Mouse (Mus musculus): ENCODE measurements around the gene Ccdc15. TPM values are rescaled to one million over a fixed set of nuclear protein-coding genes. Genes with fewer than 3 reads are reported as not detected.
A peak's percentile ranks its signal among the peaks of the same experiment; 100 is the strongest.

Gene Ccdc15
- 6.8 and 10.2 TPM in 2 replicates for polyA plus RNA-seq (2014; fragmentation: Nextera tagmentation; extraction: Ambion mirVana)

DNA sequence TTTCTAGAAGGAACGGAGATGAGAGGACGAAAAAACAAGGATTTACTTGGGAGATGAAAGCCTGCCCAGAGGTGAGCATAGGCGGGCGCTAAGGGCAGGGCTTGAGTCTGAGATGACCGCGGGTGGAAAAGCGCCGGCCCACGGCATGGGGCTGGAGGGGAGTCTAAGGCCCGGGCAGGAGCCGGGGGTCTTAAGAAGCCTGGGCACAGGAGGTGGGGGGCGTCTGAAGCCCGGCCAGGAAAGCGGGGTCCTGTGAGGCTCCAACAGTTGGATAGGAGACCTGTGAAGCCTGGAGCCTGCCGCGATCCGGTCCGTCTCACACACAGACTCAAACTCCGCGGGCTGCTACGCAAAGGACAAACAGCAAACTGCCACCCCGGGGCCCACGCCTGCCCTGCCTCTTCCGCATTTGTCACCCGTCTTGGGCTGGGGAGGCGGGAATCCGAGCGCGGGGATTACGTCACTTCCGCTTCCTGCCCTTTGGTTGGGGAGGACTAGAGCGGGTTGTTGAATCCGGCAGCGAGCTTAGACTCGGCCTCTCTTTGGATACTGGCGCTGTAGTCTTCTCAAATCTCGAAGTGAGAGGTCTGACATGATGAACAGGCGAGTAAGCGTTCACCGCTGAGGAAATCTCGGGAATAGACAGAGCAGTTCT lies at the start of gene Ccdc15:
TSS of gene Ccdc15 (minus strand) at position 445 of the 655 bp plus-strand sequence.
- under 1% methylated on average over 40 of the region's 41 CpGs for WGBS
- peak within 1 kb of the TSS; percentile 85 for H3K27ac ChIP-seq (ENCODE audit: low read depth, low read length)

DNA sequence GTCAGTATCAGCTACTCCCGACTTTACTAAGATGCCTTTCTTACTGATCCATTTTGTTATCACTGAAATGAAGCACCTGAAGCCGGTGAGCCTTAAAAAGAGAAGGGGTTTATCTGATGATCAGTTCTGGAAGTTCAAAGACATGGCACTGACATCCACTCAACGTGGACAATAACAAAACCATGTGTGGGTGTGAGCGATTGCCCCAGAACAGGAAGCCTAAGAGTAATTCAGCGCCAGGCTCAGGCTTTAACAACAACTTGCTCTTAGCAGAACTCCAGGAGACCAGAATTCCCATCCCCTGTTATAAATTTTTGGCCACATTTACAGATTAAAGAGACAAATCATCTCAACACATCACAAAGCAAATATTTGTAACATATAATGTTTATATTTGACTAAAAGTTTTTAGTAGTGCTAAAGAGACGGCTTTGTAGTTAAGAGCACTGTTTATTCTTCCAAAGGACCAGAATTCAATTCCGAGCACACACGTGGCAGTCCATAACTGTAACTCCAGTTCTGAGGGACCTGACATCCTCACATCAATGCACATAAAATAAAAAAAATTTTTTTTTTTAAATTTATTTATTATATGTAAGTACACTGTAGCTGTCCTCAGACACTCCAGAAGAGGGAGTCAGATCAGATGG lies 45.4 kb upstream of the Ccdc15 start:
- ATAC-seq (ENCODE audit: low FRiP score) (no peak), DNase-seq (ENCODE audit: low spot score) (no peak)
- Histone ChIP-seq H3K4me3 (ENCODE audit: low read depth, low read length) (no peak overlapping the region), H3K36me3 (ENCODE audit: control insufficient read depth, insufficient read depth, low read length) (no peaks in the 10 kb centered on the region), H3K4me2 (replicated peaks; ENCODE audit: low read depth, low read length) (no peak overlapping the region), H3K27ac (ENCODE audit: low read depth, low read length) (no peak overlapping the region), H3K27me3 (ENCODE audit: control insufficient read depth, insufficient read depth, low read length) (no peaks in the 10 kb centered on the region), H3K9me3 (ENCODE audit: control insufficient read depth, low read length) (no peaks in the 10 kb centered on the region), H3K4me1 (replicated peaks; ENCODE audit: control insufficient read depth, insufficient read depth, low read length) (no peaks in the 10 kb centered on the region), H3K9ac (ENCODE audit: low read depth, low read length) (no peak overlapping the region)
- WGBS = 84% methylated on average over 8 of the region's 8 CpGs

More for the DNA sequence above, at the start of gene Ccdc15:
- Histone ChIP-seq H3K4me1 (replicated peaks; ENCODE audit: control insufficient read depth, insufficient read depth, low read length) (0 out of 2 replicates have a peak, but pooled peaks cover 2% of the 10 kb centered on the region), H3K4me2 (replicated peaks; ENCODE audit: low read depth, low read length) (peak within 1 kb of the TSS; percentile 83), H3K9ac (ENCODE audit: low read depth, low read length) (peak within 1 kb of the TSS; percentile 84), H3K27me3 (ENCODE audit: control insufficient read depth, insufficient read depth, low read length) (no peaks in the 10 kb centered on the region), H3K9me3 (ENCODE audit: control insufficient read depth, low read length) (no peaks in the 10 kb centered on the region), H3K36me3 (ENCODE audit: control insufficient read depth, insufficient read depth, low read length) (no peaks in the 10 kb centered on the region), H3K4me3 (ENCODE audit: low read depth, low read length) (peak within 1 kb of the TSS; percentile 80)
- ATAC-seq (ENCODE audit: low FRiP score) = peak; percentile 99
- DNase-seq (ENCODE audit: low spot score) = peak; percentile 98

DNA sequence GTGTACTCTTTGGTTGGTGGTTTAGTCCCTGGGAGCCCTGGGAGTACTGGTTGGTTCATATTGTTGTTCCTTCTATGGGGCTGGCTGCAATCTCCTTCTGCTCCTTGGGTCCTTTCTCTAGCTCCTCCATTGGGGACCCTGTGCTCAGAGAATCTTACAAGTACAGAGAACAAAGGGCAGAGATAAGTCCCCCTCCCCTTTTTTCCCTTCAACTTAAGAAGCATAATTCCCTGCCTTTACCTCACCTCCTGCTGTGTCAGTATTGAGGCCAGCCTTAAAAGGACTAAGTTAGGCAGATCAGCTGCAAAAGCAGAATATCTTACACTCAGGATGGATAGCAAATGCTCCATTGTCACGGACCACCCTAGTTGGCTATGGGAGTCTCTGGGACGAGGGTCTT lies 43.8 kb upstream of the Ccdc15 start:
- Histone ChIP-seq H3K9ac (ENCODE audit: low read depth, low read length) (no peak overlapping the region), H3K4me3 (ENCODE audit: low read depth, low read length) (no peak overlapping the region), H3K27ac (ENCODE audit: low read depth, low read length) (no peak overlapping the region), H3K4me2 (replicated peaks; ENCODE audit: low read depth, low read length) (no peak overlapping the region), H3K9me3 (ENCODE audit: control insufficient read depth, low read length) (no peaks in the 10 kb centered on the region), H3K36me3 (ENCODE audit: control insufficient read depth, insufficient read depth, low read length) (no peaks in the 10 kb centered on the region), H3K4me1 (replicated peaks; ENCODE audit: control insufficient read depth, insufficient read depth, low read length) (no peaks in the 10 kb centered on the region), H3K27me3 (ENCODE audit: control insufficient read depth, insufficient read depth, low read length) (no peaks in the 10 kb centered on the region)
- DNase-seq (ENCODE audit: low spot score) (no peak), ATAC-seq (ENCODE audit: low FRiP score) (no peak)
- WGBS = 67% methylated on average over 2 of the region's 2 CpGs

DNA sequence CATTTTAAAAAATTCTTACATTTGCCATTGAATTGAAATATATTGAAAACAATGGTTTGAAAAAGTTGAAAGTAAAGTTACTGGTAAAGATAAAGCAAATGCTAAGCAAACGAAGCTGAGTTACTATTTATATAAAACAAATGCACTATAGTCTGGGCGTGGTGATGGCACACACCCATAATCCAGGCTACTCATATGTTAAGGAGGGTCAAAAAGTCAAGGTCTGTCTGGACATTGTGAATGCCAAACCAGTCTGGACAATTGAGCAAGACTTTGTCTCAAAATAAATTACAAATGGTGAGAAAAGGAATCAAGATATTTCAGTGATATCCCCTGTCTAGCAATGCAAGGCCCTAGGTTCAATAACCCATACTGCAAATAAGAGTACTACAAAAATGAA lies 42.7 kb upstream of the Ccdc15 start:
- no peak overlapping the region for H3K9ac ChIP-seq (ENCODE audit: low read depth, low read length)
- 70% methylated on average over 2 of the region's 2 CpGs for WGBS
- DNase-seq (ENCODE audit: low spot score) = no peak
- H3K4me3 ChIP-seq (ENCODE audit: low read depth, low read length) = no peak overlapping the region
- ATAC-seq (ENCODE audit: low FRiP score) = no peak
- H3K4me1 ChIP-seq (replicated peaks; ENCODE audit: control insufficient read depth, insufficient read depth, low read length) = no peaks in the 10 kb centered on the region
- H3K9me3 ChIP-seq (ENCODE audit: control insufficient read depth, low read length) = no peaks in the 10 kb centered on the region
- H3K27ac ChIP-seq (ENCODE audit: low read depth, low read length) = no peak overlapping the region
- H3K27me3 ChIP-seq (ENCODE audit: control insufficient read depth, insufficient read depth, low read length) = no peaks in the 10 kb centered on the region; the same call in 1 of the 2 replicates
- H3K4me2 ChIP-seq (replicated peaks; ENCODE audit: low read depth, low read length) = no peak overlapping the region
- no peaks in the 10 kb centered on the region for H3K36me3 ChIP-seq (ENCODE audit: control insufficient read depth, insufficient read depth, low read length)

DNA sequence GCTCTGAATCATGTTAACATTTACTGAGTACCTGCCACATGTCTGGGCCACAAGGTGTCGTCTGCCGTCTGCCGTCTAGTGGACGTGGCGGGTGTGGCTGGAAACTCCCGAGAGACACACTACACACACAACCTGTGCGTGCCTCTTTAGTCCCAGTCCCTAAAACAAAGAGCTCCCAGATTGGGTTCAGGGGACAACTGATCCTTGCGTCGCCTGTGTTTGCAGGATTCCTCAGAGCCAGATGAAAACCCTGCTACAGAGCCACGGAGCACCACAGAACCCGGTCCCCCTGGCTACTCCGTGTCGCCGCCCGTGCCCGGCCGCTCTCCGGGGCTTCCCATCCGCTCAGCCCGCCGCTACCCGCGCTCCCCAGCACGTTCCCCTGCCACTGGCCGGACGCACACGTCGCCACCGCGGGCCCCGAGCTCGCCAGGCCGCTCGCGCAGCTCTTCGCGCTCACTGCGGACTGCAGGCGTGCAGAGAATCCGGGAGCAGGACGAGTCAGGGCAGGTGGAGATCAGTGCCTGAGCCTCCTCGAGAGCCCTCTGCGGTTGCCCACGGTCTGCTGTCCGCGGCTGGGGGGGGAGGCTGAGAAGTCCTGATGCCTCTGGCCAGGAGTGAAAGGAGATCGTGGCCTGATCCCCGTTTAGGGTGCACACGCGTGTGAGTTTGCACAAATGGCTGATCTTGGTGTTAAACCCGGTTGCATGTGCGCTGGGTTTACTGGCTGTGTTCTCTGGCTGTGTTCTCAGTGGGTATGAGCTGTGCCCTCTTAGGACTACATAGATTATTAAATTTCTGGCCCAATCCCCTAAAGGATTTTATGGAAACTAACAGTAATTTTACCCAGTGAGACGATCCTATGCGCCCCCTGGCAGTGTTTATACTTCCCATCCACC lies 36.3 kb upstream of the Ccdc15 start:
- DNase-seq (ENCODE audit: low spot score) (peak; percentile 70), ATAC-seq (ENCODE audit: low FRiP score) (peak; percentile 85)
- Histone ChIP-seq H3K9me3 (ENCODE audit: control insufficient read depth, low read length) (no peaks in the 10 kb centered on the region), H3K4me2 (replicated peaks; ENCODE audit: low read depth, low read length) (peak overlapping the region; percentile 74), H3K27me3 (ENCODE audit: control insufficient read depth, insufficient read depth, low read length) (peaks cover 2% of the 10 kb centered on the region; the same call in 1 of the 2 replicates), H3K4me3 (ENCODE audit: low read depth, low read length) (peak overlapping the region; percentile 38), H3K9ac (ENCODE audit: low read depth, low read length) (peak overlapping the region; percentile 78), H3K36me3 (ENCODE audit: control insufficient read depth, insufficient read depth, low read length) (no peaks in the 10 kb centered on the region), H3K4me1 (replicated peaks; ENCODE audit: control insufficient read depth, insufficient read depth, low read length) (no peaks in the 10 kb centered on the region), H3K27ac (ENCODE audit: low read depth, low read length) (no peak overlapping the region)
- 10% methylated on average over 52 of the region's 54 CpGs for WGBS

DNA sequence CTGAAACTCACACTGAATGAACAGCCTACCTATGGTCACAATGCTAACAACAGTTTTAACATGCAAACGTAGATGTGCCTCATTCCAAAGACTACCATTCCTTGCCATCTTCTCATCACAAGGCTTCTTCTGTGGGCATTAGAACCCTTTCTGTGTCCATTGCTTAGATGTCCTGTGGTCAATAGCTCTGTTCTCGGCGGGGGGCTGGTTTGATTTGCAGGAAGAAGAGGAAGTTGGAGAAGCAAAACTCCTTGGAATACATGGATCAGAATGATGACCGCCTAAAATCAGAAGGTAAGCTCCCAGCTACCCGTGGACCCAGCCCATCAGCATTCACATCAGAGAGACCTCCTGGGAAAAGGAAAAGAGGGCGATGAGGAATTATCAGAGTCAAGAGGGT lies 34.9 kb upstream of the Ccdc15 start:
- H3K9me3 ChIP-seq (ENCODE audit: control insufficient read depth, low read length) = no peaks in the 10 kb centered on the region
- DNase-seq (ENCODE audit: low spot score) = no peak
- H3K4me1 ChIP-seq (replicated peaks; ENCODE audit: control insufficient read depth, insufficient read depth, low read length) = no peaks in the 10 kb centered on the region
- no peak for ATAC-seq (ENCODE audit: low FRiP score)
- H3K4me3 ChIP-seq (ENCODE audit: low read depth, low read length) = no peak overlapping the region
- no peak overlapping the region for H3K9ac ChIP-seq (ENCODE audit: low read depth, low read length)
- no peak overlapping the region for H3K4me2 ChIP-seq (replicated peaks; ENCODE audit: low read depth, low read length)
- H3K27ac ChIP-seq (ENCODE audit: low read depth, low read length) = no peak overlapping the region
- 92% methylated on average over 6 of the region's 6 CpGs for WGBS
- no peaks in the 10 kb centered on the region for H3K36me3 ChIP-seq (ENCODE audit: control insufficient read depth, insufficient read depth, low read length)
- peaks cover 2% of the 10 kb centered on the region; the same call in 1 of the 2 replicates for H3K27me3 ChIP-seq (ENCODE audit: control insufficient read depth, insufficient read depth, low read length)

DNA sequence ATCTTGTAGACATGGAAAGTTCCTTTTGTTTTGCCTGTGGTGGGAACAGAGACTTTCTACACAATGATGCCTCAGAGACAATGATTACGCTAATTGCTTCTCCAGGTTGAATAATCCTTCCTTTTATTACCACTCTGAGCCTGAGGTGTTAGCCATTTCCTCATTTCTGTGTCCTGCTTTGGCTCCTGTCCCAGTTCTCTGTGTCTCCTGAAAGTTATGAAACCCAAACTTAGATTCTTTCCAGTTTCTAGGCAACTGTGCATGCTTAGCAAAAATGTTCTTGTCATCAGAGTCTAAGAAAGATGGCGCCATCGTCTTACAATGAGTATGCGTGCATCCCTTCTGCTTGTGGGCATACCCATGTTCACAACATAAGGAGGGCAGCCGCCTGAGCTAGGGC lies 27.5 kb upstream of the Ccdc15 start:
- H3K9me3 ChIP-seq (ENCODE audit: control insufficient read depth, low read length) = no peaks in the 10 kb centered on the region
- no peak overlapping the region for H3K27ac ChIP-seq (ENCODE audit: low read depth, low read length)
- H3K36me3 ChIP-seq (ENCODE audit: control insufficient read depth, insufficient read depth, low read length) = no peaks in the 10 kb centered on the region
- WGBS = 90% methylated on average over 5 of the region's 5 CpGs
- H3K4me1 ChIP-seq (replicated peaks; ENCODE audit: control insufficient read depth, insufficient read depth, low read length) = no peaks in the 10 kb centered on the region
- H3K4me2 ChIP-seq (replicated peaks; ENCODE audit: low read depth, low read length) = no peak overlapping the region
- H3K4me3 ChIP-seq (ENCODE audit: low read depth, low read length) = no peak overlapping the region
- no peaks in the 10 kb centered on the region for H3K27me3 ChIP-seq (ENCODE audit: control insufficient read depth, insufficient read depth, low read length)
- DNase-seq (ENCODE audit: low spot score) (no peak), ATAC-seq (ENCODE audit: low FRiP score) (no peak)
- H3K9ac ChIP-seq (ENCODE audit: low read depth, low read length) = no peak overlapping the region

DNA sequence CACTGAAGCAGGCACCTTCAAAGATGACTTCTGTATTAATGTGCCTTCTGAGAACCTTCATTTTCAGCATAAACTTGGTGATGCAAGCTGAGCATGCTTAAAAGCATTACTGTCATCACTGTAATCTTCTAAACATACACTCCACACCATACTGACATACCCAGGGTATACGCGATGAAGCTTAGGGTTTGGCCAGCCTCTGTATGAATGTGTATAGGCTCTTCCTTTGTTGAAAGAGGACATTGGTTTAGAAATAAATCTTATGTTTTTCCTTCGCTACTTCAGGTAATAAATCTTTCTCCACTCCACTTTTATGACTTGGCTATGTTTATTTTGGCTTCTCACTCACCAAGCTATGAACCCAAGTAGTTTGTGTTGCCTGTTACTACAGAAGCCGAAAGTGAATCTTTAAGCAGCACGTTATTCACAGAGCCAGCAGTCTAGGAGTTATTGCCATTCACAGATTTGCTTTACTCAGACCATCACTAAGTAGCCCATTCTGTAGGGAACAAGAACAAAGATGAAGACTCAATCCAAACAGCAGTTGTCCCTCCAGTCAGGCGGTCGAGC lies 23.1 kb upstream of the Ccdc15 start:
- Histone ChIP-seq H3K27me3 (ENCODE audit: control insufficient read depth, insufficient read depth, low read length) (no peaks in the 10 kb centered on the region), H3K4me1 (replicated peaks; ENCODE audit: control insufficient read depth, insufficient read depth, low read length) (no peaks in the 10 kb centered on the region), H3K9ac (ENCODE audit: low read depth, low read length) (no peak overlapping the region), H3K4me3 (ENCODE audit: low read depth, low read length) (no peak overlapping the region), H3K9me3 (ENCODE audit: control insufficient read depth, low read length) (no peaks in the 10 kb centered on the region), H3K36me3 (ENCODE audit: control insufficient read depth, insufficient read depth, low read length) (no peaks in the 10 kb centered on the region), H3K27ac (ENCODE audit: low read depth, low read length) (no peak overlapping the region), H3K4me2 (replicated peaks; ENCODE audit: low read depth, low read length) (no peak overlapping the region)
- WGBS = 86% methylated on average over 7 of the region's 7 CpGs
- ATAC-seq (ENCODE audit: low FRiP score) (no peak), DNase-seq (ENCODE audit: low spot score) (no peak)

Measured in hindbrain, embryonic 11.5 days (tissue).